Mouse (Mus musculus): Measurements from ENCODE around the gene Dok1. TPM values are rescaled to one million over a fixed set of nuclear protein-coding genes. Genes with fewer than 3 reads are reported as not detected.
A peak's percentile ranks its signal among the peaks of the same experiment; 100 is the strongest.

Dok1 gene
- total and polyA plus RNA-seq, 3 experiments = 18.7 to 22.3 TPM; not detected in 1

DNA sequence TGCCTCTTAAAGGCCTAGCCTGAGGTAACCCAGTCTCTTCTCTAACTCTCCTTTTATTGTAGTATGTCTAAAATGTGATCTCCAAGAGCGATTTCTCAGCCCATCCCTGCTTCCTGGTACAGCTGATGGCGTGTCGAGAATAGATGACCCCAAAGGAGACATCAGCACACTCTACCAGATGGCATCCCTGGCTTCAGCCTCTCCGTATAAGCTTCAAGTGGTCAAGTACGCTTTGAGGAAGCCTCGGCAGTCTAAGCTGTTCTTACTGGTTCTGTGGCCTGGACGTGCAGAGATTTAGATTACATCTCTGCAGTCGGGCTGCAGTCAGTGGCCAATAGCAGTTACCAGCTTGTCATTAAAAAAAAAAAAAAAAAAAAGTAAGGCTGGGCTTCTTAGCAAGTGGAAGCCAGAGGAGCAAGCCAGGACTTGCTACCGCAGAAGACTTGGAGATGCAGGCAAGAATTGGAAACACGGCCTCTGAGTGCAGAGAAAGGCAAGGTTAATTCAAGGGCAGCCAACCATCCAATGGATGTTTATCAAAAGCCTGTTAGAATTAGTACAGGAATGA lies 27.7 kb downstream of the Dok1 start:
- TF ChIP-seq UBTF (IDR thresholded peaks at IDR 0.05; ENCODE audit: borderline replicate concordance, insufficient read depth, low read depth, low read length) (no peak), CTCF (IDR thresholded peaks at IDR 0.05 in 2 of 3, conservative IDR thresholded peaks at IDR 0.05 in 1 of 3; ENCODE audit: control insufficient read depth in 1 of 3, insufficient read depth in 1 of 3, low read depth in 2 of 3, low read length in 3 of 3, poor library complexity in 1 of 3, severe bottlenecking in 1 of 3) (no peak), MXI1 (IDR thresholded peaks at IDR 0.05; ENCODE audit: low read depth, low read length) (no peak), E2F4 (IDR thresholded peaks at IDR 0.05; ENCODE audit: borderline replicate concordance, low read depth, low read length) (no peak), POLR2A (IDR thresholded peaks at IDR 0.05; ENCODE audit: control insufficient read depth in 1 of 2, insufficient read depth in 1 of 2, low read depth in 1 of 2, low read length in 2 of 2, poor library complexity in 1 of 2) (0 out of 4 replicates have a peak, but pooled peaks of 1 of the 2 experiments have one; percentile 13), ELF1 (IDR thresholded peaks at IDR 0.05; ENCODE audit: low read depth, low read length) (no peak), POLR2AphosphoS2 (IDR thresholded peaks at IDR 0.05; ENCODE audit: low read length) (no peak), CHD1 (IDR thresholded peaks at IDR 0.05; ENCODE audit: low read depth, low read length) (no peak), ZNF384 (IDR thresholded peaks at IDR 0.05; ENCODE audit: low read depth, low read length) (peak; percentile 63)
- H3K4me1 ChIP-seq (ENCODE audit: control insufficient read depth in 1 of 2, insufficient read depth in 2 of 2, low read length in 2 of 2) = peaks cover 21 to 37% of the 10 kb centered on the region in 2 experiments
- H3K4me3 ChIP-seq (ENCODE audit: control insufficient read depth in 1 of 2, insufficient read depth in 1 of 2, low read depth in 2 of 2, low read length in 2 of 2) = no peak overlapping the region
- H3K36me3 ChIP-seq (ENCODE audit: control insufficient read depth in 1 of 2, insufficient read depth in 2 of 2, low read length in 2 of 2) = peaks cover 0 to 33% of the 10 kb centered on the region in 2 experiments; a peak in 2 of 4 replicates
- peak overlapping the region; percentile 54 for H3K27ac ChIP-seq (ENCODE audit: control insufficient read depth, low read depth, low read length)
- no peak for DNase-seq (ENCODE audit: low read depth, low spot score)
- H3K9me3 ChIP-seq (replicated peaks; ENCODE audit: insufficient read depth, low read length) = no peaks in the 10 kb centered on the region
- peak overlapping the region; percentile 48; the same call in 1 of the 2 replicates for H3K9ac ChIP-seq (ENCODE audit: control insufficient read depth, low read depth, low read length, poor library complexity, severe bottlenecking)
- peaks cover under 1% of the 10 kb centered on the region; the same call in 1 of the 2 replicates for H3K79me2 ChIP-seq (ENCODE audit: control insufficient read depth, insufficient read depth, low read length, poor library complexity)
- H3K27me3 ChIP-seq (ENCODE audit: control insufficient read depth in 1 of 2, insufficient read depth in 2 of 2, low read length in 2 of 2) = no peaks in the 10 kb centered on the region

DNA sequence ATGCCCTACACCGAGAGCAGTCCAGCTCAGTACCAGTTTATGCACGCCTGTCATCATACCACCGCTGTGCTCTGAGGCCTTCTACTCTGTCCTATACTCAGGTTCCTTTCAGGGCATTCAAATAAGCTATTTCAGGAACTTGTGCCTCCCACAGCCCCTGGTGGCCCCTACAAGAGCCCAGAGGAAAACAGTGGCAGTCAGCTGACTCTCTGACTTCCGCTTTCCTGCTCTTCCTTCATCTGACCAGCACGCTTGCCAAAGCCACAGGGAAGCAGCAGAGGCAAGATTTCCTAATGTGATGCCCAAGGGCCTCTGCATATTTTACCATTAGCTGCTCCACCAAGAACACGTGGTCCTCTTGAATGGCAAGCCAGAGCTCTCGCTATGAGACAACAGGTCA lies 28.4 kb downstream of the Dok1 start:
- H3K27me3 ChIP-seq (ENCODE audit: control insufficient read depth in 1 of 2, insufficient read depth in 2 of 2, low read length in 2 of 2) = no peaks in the 10 kb centered on the region
- peaks cover 21 to 36% of the 10 kb centered on the region in 2 experiments for H3K4me1 ChIP-seq (ENCODE audit: control insufficient read depth in 1 of 2, insufficient read depth in 2 of 2, low read length in 2 of 2)
- peak overlapping the region; percentile 54 for H3K27ac ChIP-seq (ENCODE audit: control insufficient read depth, low read depth, low read length)
- peak overlapping the region; percentile 48 for H3K9ac ChIP-seq (ENCODE audit: control insufficient read depth, low read depth, low read length, poor library complexity, severe bottlenecking)
- peak; percentile 90 for DNase-seq (ENCODE audit: low read depth, low spot score)
- peak overlapping the region; percentile 14 to 15; a peak in 2 of 4 replicates for H3K4me3 ChIP-seq (ENCODE audit: control insufficient read depth in 1 of 2, insufficient read depth in 1 of 2, low read depth in 2 of 2, low read length in 2 of 2)
- no peaks in the 10 kb centered on the region for H3K79me2 ChIP-seq (ENCODE audit: control insufficient read depth, insufficient read depth, low read length, poor library complexity)
- no peaks in the 10 kb centered on the region for H3K9me3 ChIP-seq (replicated peaks; ENCODE audit: insufficient read depth, low read length)
- H3K36me3 ChIP-seq (ENCODE audit: control insufficient read depth in 1 of 2, insufficient read depth in 2 of 2, low read length in 2 of 2) = peaks cover 0 to 33% of the 10 kb centered on the region in 2 experiments; a peak in 2 of 4 replicates
- TF ChIP-seq E2F4 (IDR thresholded peaks at IDR 0.05; ENCODE audit: borderline replicate concordance, low read depth, low read length) (no peak), POLR2AphosphoS5 (IDR thresholded peaks at IDR 0.05; ENCODE audit: borderline replicate concordance, low read depth, low read length) (no peak), ZMIZ1 (IDR thresholded peaks at IDR 0.05; ENCODE audit: low read depth, low read length) (no peak; the same call in 1 of the 2 replicates), GABPA (IDR thresholded peaks at IDR 0.05; ENCODE audit: low read depth, low read length) (no peak), TCF12 (IDR thresholded peaks at IDR 0.05; ENCODE audit: low read depth, low read length) (0 out of 2 replicates have a peak, but pooled peaks have one; percentile 22), ZKSCAN1 (IDR thresholded peaks at IDR 0.05; ENCODE audit: low read depth, low read length) (no peak), POLR2AphosphoS2 (IDR thresholded peaks at IDR 0.05; ENCODE audit: low read length) (no peak), MAFK (IDR thresholded peaks at IDR 0.05; ENCODE audit: borderline replicate concordance, low read depth, low read length) (no peak), CHD2 (IDR thresholded peaks at IDR 0.05; ENCODE audit: low read length) (no peak), SIN3A (IDR thresholded peaks at IDR 0.05; ENCODE audit: low read length) (peak; percentile 93), CHD1 (IDR thresholded peaks at IDR 0.05; ENCODE audit: low read depth, low read length) (0 out of 2 replicates have a peak, but pooled peaks have one; percentile 46), UBTF (IDR thresholded peaks at IDR 0.05; ENCODE audit: borderline replicate concordance, insufficient read depth, low read depth, low read length) (no peak), MXI1 (IDR thresholded peaks at IDR 0.05; ENCODE audit: low read depth, low read length) (peak; percentile 91), GATA1 (IDR thresholded peaks at IDR 0.05; ENCODE audit: low read depth, low read length) (no peak), MAX (IDR thresholded peaks at IDR 0.05; ENCODE audit: low read length) (peak; percentile 93), RAD21 (IDR thresholded peaks at IDR 0.05; ENCODE audit: low read depth, low read length) (no peak; the same call in 1 of the 2 replicates), BHLHE40 (IDR thresholded peaks at IDR 0.05; ENCODE audit: borderline replicate concordance, low read depth, low read length) (peak; percentile 71; the same call in 1 of the 2 replicates), ELF1 (IDR thresholded peaks at IDR 0.05; ENCODE audit: low read depth, low read length) (peak; percentile 84), ZC3H11A (IDR thresholded peaks at IDR 0.05; ENCODE audit: low read depth, low read length) (no peak), SMC3 (IDR thresholded peaks at IDR 0.05; ENCODE audit: low read depth, low read length) (0 out of 2 replicates have a peak, but pooled peaks have one; percentile 16), CTCF (IDR thresholded peaks at IDR 0.05 in 2 of 3, conservative IDR thresholded peaks at IDR 0.05 in 1 of 3; ENCODE audit: control insufficient read depth in 1 of 3, insufficient read depth in 1 of 3, low read depth in 2 of 3, low read length in 3 of 3, poor library complexity in 1 of 3, severe bottlenecking in 1 of 3) (no peak; a peak in 1 of 6 replicates), USF1 (IDR thresholded peaks at IDR 0.05; ENCODE audit: low read depth, low read length) (peak; percentile 94), ETS1 (IDR thresholded peaks at IDR 0.05; ENCODE audit: low read depth, low read length) (peak; percentile 96), JUND (IDR thresholded peaks at IDR 0.05; ENCODE audit: low read depth, low read length) (no peak), KAT2A (conservative IDR thresholded peaks at IDR 0.05; ENCODE audit: low read depth, low read length) (no peak; the same call in 1 of the 2 replicates), EP300 (IDR thresholded peaks at IDR 0.05; ENCODE audit: low read depth in 1 of 2, low read length in 2 of 2) (peak; percentile 64 to 73; a peak in 3 of 4 replicates), ZNF384 (IDR thresholded peaks at IDR 0.05; ENCODE audit: low read depth, low read length) (no peak; the same call in 1 of the 2 replicates)
